In the genomic region with DNA sequence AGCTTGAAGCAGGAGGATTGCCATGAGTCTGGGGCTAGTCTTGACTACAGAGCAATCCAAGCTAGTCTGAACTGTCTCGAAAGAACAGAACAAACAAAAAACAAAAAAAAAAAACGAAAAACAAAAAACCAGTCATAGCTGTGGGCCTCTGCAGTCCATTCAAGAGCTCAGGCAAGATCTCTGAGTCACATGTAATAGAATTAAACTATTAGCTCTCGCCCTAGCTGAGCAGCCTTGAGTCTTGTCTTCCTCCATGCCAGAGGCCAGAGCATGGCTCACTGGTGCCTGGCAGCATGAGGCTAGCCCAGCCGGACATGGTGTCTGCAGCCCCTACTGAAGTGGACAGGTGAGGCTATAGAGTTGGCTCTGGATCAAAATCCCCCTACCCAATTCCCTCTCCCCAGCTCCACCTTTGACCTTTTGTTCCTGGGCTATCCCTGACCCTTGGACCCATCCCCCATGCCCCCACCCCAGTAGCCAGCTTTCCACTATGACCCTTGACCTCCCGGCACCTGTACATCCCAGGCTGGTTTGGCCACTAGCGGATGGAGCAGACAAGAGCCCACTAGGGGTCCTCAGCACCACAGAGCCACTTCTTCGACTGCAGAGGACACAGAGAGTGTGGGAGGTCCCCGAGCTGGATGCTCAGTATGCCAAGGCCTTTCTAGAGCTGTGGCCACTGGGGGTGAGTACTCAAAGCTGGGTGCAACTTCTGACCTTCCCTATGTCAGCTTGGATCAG, we compare ENCODE assay signal across 8 mouse cellular contexts. TPM values are rescaled to one million over a fixed set of nuclear protein-coding genes. Genes with fewer than 3 reads are reported as not detected.
DNase-seq lines count a peak whose midpoint lies in the region; ATAC-seq and TF ChIP-seq lines count a peak whose summit lies in the region.
"Had no signal": no experiment of that assay in that cellular context is flagged by ENCODE, and none has a peak within 500 bp of the region (broad histone marks: within the 10 kb centered on the region; RNA-seq: fewer than 3 reads in every experiment).

No protein-coding gene starts in this region.

- no peak overlapping the region for H3K9ac ChIP-seq in embryonic facial prominence, embryonic 13.5 days
- H3K9ac ChIP-seq in stomach, embryonic 16.5 days (ENCODE audit: low read length), result no peak overlapping the region
- H3K9ac ChIP-seq in forebrain, embryonic 12.5 days, result no peak overlapping the region
- H3K9ac ChIP-seq: liver, embryonic 15.5 days had no signal

- no peak for TF ChIP-seq POLR2A in spleen, adult 2 months (IDR thresholded peaks at IDR 0.05; ENCODE audit: low read depth, low read length)

- no peaks in the 10 kb centered on the region for H3K36me3 ChIP-seq in spleen, adult 2 months (ENCODE audit: control insufficient read depth, insufficient read depth, low read length)
- H3K36me3 ChIP-seq in embryonic facial prominence, embryonic 13.5 days, result peaks cover 27% of the 10 kb centered on the region
- H3K36me3 ChIP-seq in limb, embryonic 10.5 days, result peaks cover 27% of the 10 kb centered on the region
- H3K36me3 ChIP-seq in stomach, embryonic 16.5 days (ENCODE audit: control insufficient read depth, insufficient read depth, low read length), result no peaks in the 10 kb centered on the region
- H3K36me3 ChIP-seq in forebrain, embryonic 12.5 days (replicated peaks), result peaks cover 22% of the 10 kb centered on the region
- H3K36me3 ChIP-seq: liver, embryonic 15.5 days had no signal

- ATAC-seq in embryonic facial prominence, embryonic 13.5 days (ENCODE audit: insufficient number of reproducible peaks, insufficient read depth, low FRiP score, low TSS enrichment, low read depth), result no peak
- no peak for ATAC-seq in stomach, embryonic 16.5 days (ENCODE audit: insufficient read depth, low FRiP score)
- ATAC-seq in inflammation-experienced regulatory T-cells, adult 6 months, result no peak
- ATAC-seq in forebrain, embryonic 12.5 days (ENCODE audit: low FRiP score), result no peak

- TF ChIP-seq CTCF in spleen, adult 2 months (IDR thresholded peaks at IDR 0.05; ENCODE audit: extremely low read depth, insufficient read depth, insufficient read length, insufficient replicate concordance), result no peak

- H3K9me3 ChIP-seq in embryonic facial prominence, embryonic 13.5 days, result no peaks in the 10 kb centered on the region
- H3K9me3 ChIP-seq in limb, embryonic 10.5 days (replicated peaks), result no peaks in the 10 kb centered on the region
- H3K9me3 ChIP-seq in stomach, embryonic 16.5 days (replicated peaks; ENCODE audit: control insufficient read depth, low read length), result no peaks in the 10 kb centered on the region
- H3K9me3 ChIP-seq in forebrain, embryonic 12.5 days, result no peaks in the 10 kb centered on the region
- H3K9me3 ChIP-seq: liver, embryonic 15.5 days had no signal

- no peak overlapping the region for H3K4me3 ChIP-seq in spleen, adult 2 months (ENCODE audit: extremely low read depth, insufficient read depth, insufficient read length)
- no peak overlapping the region for H3K4me3 ChIP-seq in embryonic facial prominence, embryonic 13.5 days
- H3K4me3 ChIP-seq in limb, embryonic 10.5 days, result no peak overlapping the region
- no peak overlapping the region for H3K4me3 ChIP-seq in stomach, embryonic 16.5 days (replicated peaks; ENCODE audit: low read length)
- H3K4me3 ChIP-seq in forebrain, embryonic 12.5 days (replicated peaks), result no peak overlapping the region
- H3K4me3 ChIP-seq: liver, embryonic 15.5 days had no signal

- no peaks in the 10 kb centered on the region for H3K27me3 ChIP-seq in spleen, adult 2 months (ENCODE audit: control insufficient read depth, insufficient read depth, low read length)
- no peaks in the 10 kb centered on the region for H3K27me3 ChIP-seq in embryonic facial prominence, embryonic 13.5 days
- no peaks in the 10 kb centered on the region for H3K27me3 ChIP-seq in limb, embryonic 10.5 days (ENCODE audit: low read depth, poor library complexity, severe bottlenecking)
- no peaks in the 10 kb centered on the region for H3K27me3 ChIP-seq in stomach, embryonic 16.5 days (ENCODE audit: control insufficient read depth, insufficient read depth, low read length)
- H3K27me3 ChIP-seq in forebrain, embryonic 12.5 days, result peaks cover 3% of the 10 kb centered on the region; the same call in 1 of the 2 replicates
- H3K27me3 ChIP-seq: liver, embryonic 15.5 days had no signal

- peak overlapping the region; percentile 88 for H3K27ac ChIP-seq in spleen, adult 2 months (ENCODE audit: insufficient read depth, low read length)
- H3K27ac ChIP-seq in embryonic facial prominence, embryonic 13.5 days, result peak overlapping the region; percentile 76
- peak overlapping the region; percentile 75; the same call in 1 of the 2 replicates for H3K27ac ChIP-seq in limb, embryonic 10.5 days
- H3K27ac ChIP-seq in stomach, embryonic 16.5 days (ENCODE audit: low read length), result peak overlapping the region; percentile 28; the same call in 1 of the 2 replicates
- no peak overlapping the region for H3K27ac ChIP-seq in forebrain, embryonic 12.5 days
- H3K27ac ChIP-seq: liver, embryonic 15.5 days had no signal

- no peak for DNase-seq in spleen, adult 2 months (ENCODE audit: low read depth in 1 of 2, low spot score in 2 of 2)
- no peak for DNase-seq in spleen, adult 12 weeks (ENCODE audit: low spot score)
- DNase-seq in limb, embryonic 10.5 days (ENCODE audit: low spot score), result no peak

- H3K4me1 ChIP-seq in spleen, adult 2 months (ENCODE audit: control insufficient read depth, insufficient read depth, insufficient read length), result peaks cover 47% of the 10 kb centered on the region
- H3K4me1 ChIP-seq in embryonic facial prominence, embryonic 13.5 days, result peaks cover 29% of the 10 kb centered on the region
- peaks cover 51% of the 10 kb centered on the region for H3K4me1 ChIP-seq in limb, embryonic 10.5 days
- H3K4me1 ChIP-seq in stomach, embryonic 16.5 days (ENCODE audit: control insufficient read depth, insufficient read depth, low read length), result peaks cover 11% of the 10 kb centered on the region; the same call in 1 of the 2 replicates
- no peaks in the 10 kb centered on the region for H3K4me1 ChIP-seq in forebrain, embryonic 12.5 days

- H3K4me2 ChIP-seq in embryonic facial prominence, embryonic 13.5 days, result no peak overlapping the region
- H3K4me2 ChIP-seq in stomach, embryonic 16.5 days (ENCODE audit: low read depth, low read length), result no peak overlapping the region
- H3K4me2 ChIP-seq in forebrain, embryonic 12.5 days, result no peak overlapping the region

- WGBS in spleen, adult 2 months, result 78% methylated on average over 8 of the region's 8 CpGs
- 44% methylated on average over 8 of the region's 8 CpGs for WGBS in embryonic facial prominence, embryonic 13.5 days
- 61% methylated on average over 8 of the region's 8 CpGs for WGBS in limb, embryonic 10.5 days
- 57% methylated on average over 8 of the region's 8 CpGs for WGBS in stomach, embryonic 16.5 days
- WGBS in forebrain, embryonic 12.5 days, result 51% methylated on average over 8 of the region's 8 CpGs

RNA-seq across cellular contexts. Expression of a gene that starts 1.5 kb away (rescaled TPM):
- polyA plus RNA-seq in spleen, adult 2 months (2012; rRNA removed), result 35.4 and 36.4 TPM in 2 replicates
- polyA plus RNA-seq in embryonic facial prominence, embryonic 13.5 days (2015; fragmentation: Nextera tagmentation; extraction: Ambion mirVana), result 2.6 and 4.1 TPM in 2 replicates
- 2.7 and 3.0 TPM in 2 replicates for polyA plus RNA-seq in limb, embryonic 10.5 days (2016; fragmentation: Nextera tagmentation; extraction: Ambion mirVana)
- polyA plus RNA-seq in stomach, embryonic 16.5 days (2015; fragmentation: Nextera tagmentation; extraction: Ambion mirVana), result 5.0 and 5.9 TPM in 2 replicates
- polyA plus RNA-seq in inflammation-experienced regulatory T-cells, adult 6 months (2017; shearing (Covaris generic)), result 100 to 1,000 TPM; 216 to 294 (median 288) TPM
- polyA plus RNA-seq in forebrain, embryonic 12.5 days (2016; fragmentation: Nextera tagmentation; extraction: Ambion mirVana), result 1.2 and 2.5 TPM in 2 replicates

RNA-seq across cellular contexts. Expression of a gene that starts 18.1 kb away (rescaled TPM):
- polyA plus RNA-seq in spleen, adult 2 months (2012; rRNA removed), result 189 and 209 TPM in 2 replicates
- 301 and 303 TPM in 2 replicates for polyA plus RNA-seq in embryonic facial prominence, embryonic 13.5 days (2015; fragmentation: Nextera tagmentation; extraction: Ambion mirVana)
- 335 and 336 TPM in 2 replicates for polyA plus RNA-seq in limb, embryonic 10.5 days (2016; fragmentation: Nextera tagmentation; extraction: Ambion mirVana)
- 170 and 200 TPM in 2 replicates for polyA plus RNA-seq in stomach, embryonic 16.5 days (2015; fragmentation: Nextera tagmentation; extraction: Ambion mirVana)
- polyA plus RNA-seq in inflammation-experienced regulatory T-cells, adult 6 months (2017; shearing (Covaris generic)), result 100 to 1,000 TPM; 171 to 386 (median 383) TPM
- polyA plus RNA-seq in forebrain, embryonic 12.5 days (2016; fragmentation: Nextera tagmentation; extraction: Ambion mirVana), result 267 and 357 TPM in 2 replicates

RNA-seq across cellular contexts. Expression of a gene that starts 22.9 kb away (rescaled TPM):
- 51.1 and 67.9 TPM in 2 replicates for polyA plus RNA-seq in spleen, adult 2 months (2012; rRNA removed)
- 38.8 and 40.5 TPM in 2 replicates for polyA plus RNA-seq in embryonic facial prominence, embryonic 13.5 days (2015; fragmentation: Nextera tagmentation; extraction: Ambion mirVana)
- polyA plus RNA-seq in limb, embryonic 10.5 days (2016; fragmentation: Nextera tagmentation; extraction: Ambion mirVana), result 50.5 and 63.1 TPM in 2 replicates
- 37.2 and 38.9 TPM in 2 replicates for polyA plus RNA-seq in stomach, embryonic 16.5 days (2015; fragmentation: Nextera tagmentation; extraction: Ambion mirVana)
- 10 to 100 TPM; 46.0 to 72.8 (median 53.3) TPM for polyA plus RNA-seq in inflammation-experienced regulatory T-cells, adult 6 months (2017; shearing (Covaris generic))
- 42.7 and 42.9 TPM in 2 replicates for polyA plus RNA-seq in forebrain, embryonic 12.5 days (2016; fragmentation: Nextera tagmentation; extraction: Ambion mirVana)

RNA-seq across cellular contexts. Expression of a gene that starts 23.7 kb away (rescaled TPM):
- 48.4 and 53.3 TPM in 2 replicates for polyA plus RNA-seq in spleen, adult 2 months (2012; rRNA removed)
- 73.2 and 76.6 TPM in 2 replicates for polyA plus RNA-seq in embryonic facial prominence, embryonic 13.5 days (2015; fragmentation: Nextera tagmentation; extraction: Ambion mirVana)
- polyA plus RNA-seq in limb, embryonic 10.5 days (2016; fragmentation: Nextera tagmentation; extraction: Ambion mirVana), result 59.8 and 74.5 TPM in 2 replicates
- 62.1 and 63.7 TPM in 2 replicates for polyA plus RNA-seq in stomach, embryonic 16.5 days (2015; fragmentation: Nextera tagmentation; extraction: Ambion mirVana)
- 100 to 1,000 TPM in 1 of 3 experiments, 10 to 100 TPM in 2; 65.3 to 134 (median 90.9) TPM for polyA plus RNA-seq in inflammation-experienced regulatory T-cells, adult 6 months (2017; shearing (Covaris generic))
- 68.3 and 77.4 TPM in 2 replicates for polyA plus RNA-seq in forebrain, embryonic 12.5 days (2016; fragmentation: Nextera tagmentation; extraction: Ambion mirVana)

RNA-seq across cellular contexts. Expression of a gene that starts 34.3 kb away (rescaled TPM):
- polyA plus RNA-seq in spleen, adult 2 months (2012; rRNA removed), result not detected in 2 replicates
- 0.89 and 2.1 TPM in 2 replicates for polyA plus RNA-seq in embryonic facial prominence, embryonic 13.5 days (2015; fragmentation: Nextera tagmentation; extraction: Ambion mirVana)
- not detected in 2 replicates for polyA plus RNA-seq in limb, embryonic 10.5 days (2016; fragmentation: Nextera tagmentation; extraction: Ambion mirVana)
- polyA plus RNA-seq in stomach, embryonic 16.5 days (2015; fragmentation: Nextera tagmentation; extraction: Ambion mirVana), result 0.30 TPM in 1 of 2 replicates, not detected in the other
- not detected for polyA plus RNA-seq in inflammation-experienced regulatory T-cells, adult 6 months (2017; shearing (Covaris generic))
- not detected in 2 replicates for polyA plus RNA-seq in forebrain, embryonic 12.5 days (2016; fragmentation: Nextera tagmentation; extraction: Ambion mirVana)
- polyA plus RNA-seq: liver, embryonic 15.5 days had no signal
